Mouse (Mus musculus) neural tube, embryonic 13.5 days (tissue): ENCODE data around the gene Btnl9. TPM values are rescaled to one million over a fixed set of nuclear protein-coding genes. Genes with fewer than 3 reads are reported as not detected.
"Not testable (repeated sequence)": the region's sequence is repeated elsewhere in the genome, so short reads cannot be mapped to it uniquely, and the experiment has no call there.

Source experiments
- ATAC-seq: fragments of 200-750 bp; cut with Nextera tagmentation; 2 replicates; pipeline ENCODE4 v1.8.0; 2017; ENCODE audit warnings: low read depth, mild to moderate bottlenecking, moderate TSS enrichment, moderate library complexity
- H3K27ac ChIP-seq: fragments of 300-500 bp; sonication (generic); replicated peaks from 2 replicates; pipeline ENCODE4 v1.5.1; 2015; ENCODE audit warnings: moderate library complexity, mild to moderate bottlenecking, inconsistent platforms
- H3K27me3 ChIP-seq: fragments of 300-500 bp; sonication (generic); 2 replicates; pipeline ENCODE4 v1.6.1; 2015; ENCODE audit warnings: mild to moderate bottlenecking, inconsistent platforms
- H3K36me3 ChIP-seq: fragments of 300-500 bp; sonication (generic); 2 replicates; pipeline ENCODE4 v1.6.1; 2015; ENCODE audit warnings: mild to moderate bottlenecking, inconsistent platforms
- H3K4me1 ChIP-seq: fragments of 300-500 bp; sonication (generic); replicated peaks from 2 replicates; pipeline ENCODE4 v1.6.1; 2015; ENCODE audit warnings: inconsistent platforms
- H3K4me2 ChIP-seq: fragments of 300-500 bp; sonication (generic); 2 replicates; pipeline ENCODE4 v1.6.1; 2015; ENCODE audit warnings: inconsistent platforms, mild to moderate bottlenecking, moderate library complexity
- H3K4me3 ChIP-seq: fragments of 300-500 bp; sonication (generic); 2 replicates; pipeline ENCODE4 v1.5.1; 2015; ENCODE audit warnings: mild to moderate bottlenecking, inconsistent platforms
- H3K9ac ChIP-seq: fragments of 300-500 bp; sonication (generic); 2 replicates; pipeline ENCODE4 v1.6.1; 2015; ENCODE audit warnings: moderate library complexity, mild to moderate bottlenecking, inconsistent platforms
- H3K9me3 ChIP-seq: fragments of 300-500 bp; sonication (generic); 2 replicates; pipeline ENCODE4 v1.6.1; 2016; ENCODE audit warnings: inconsistent platforms
- WGBS: fragments of 180-500 bp; shearing (Covaris S2); methylation state at CpG from one replicate; pipeline ENCODE4 v1.1.7; 2015; 5-methylcytosine and 5-hydroxymethylcytosine counted together
- polyA plus RNA-seq: library from polyadenylated mRNA; unstranded; fragments of >200 nt; fragmentation: Nextera tagmentation; extraction: Ambion mirVana; gene quantifications from 2 replicates; pipeline ENCODE4 v1.2.1, GENCODE M21; 2015

Btnl9 gene
- polyA plus RNA-seq, 1 experiment from 2014 or later: 0.10 TPM

DNA sequence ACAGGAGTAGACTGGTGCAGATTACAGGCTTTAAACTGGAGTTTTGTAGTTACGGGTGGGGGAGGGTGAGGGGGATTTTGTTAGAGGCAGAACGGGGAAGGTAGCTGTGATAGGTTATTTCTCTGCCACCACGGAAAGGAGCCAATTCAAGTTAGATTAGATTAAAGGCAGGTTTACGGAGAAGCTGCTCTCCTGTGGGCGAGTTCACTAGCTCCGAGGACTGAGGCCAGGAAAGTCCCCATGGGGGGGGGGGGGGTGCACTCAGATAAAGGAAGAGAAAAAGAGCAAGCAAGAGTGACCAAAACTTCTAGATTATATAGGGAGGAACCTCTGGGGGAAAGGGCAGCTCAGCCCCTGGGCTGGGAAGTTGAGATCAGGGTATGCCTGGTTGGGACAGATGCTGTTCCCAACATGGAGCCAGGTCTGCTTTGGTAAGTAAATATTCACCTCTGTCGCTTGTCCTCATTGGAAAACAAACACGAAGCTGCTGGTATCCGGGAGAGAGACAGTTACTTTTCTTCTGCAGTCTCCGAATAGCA, 15.6 kb upstream of the Btnl9 start:
- peak overlapping the region; percentile 96 for H3K4me3 ChIP-seq
- H3K4me1 ChIP-seq: peaks cover 24% of the 10 kb centered on the region
- 4% methylated on average over 10 of the region's 10 CpGs for WGBS
- ATAC-seq: peak; percentile 69
- H3K4me2 ChIP-seq: peak overlapping the region; percentile 83
- no peaks in the 10 kb centered on the region for H3K9me3 ChIP-seq
- H3K27ac ChIP-seq: peak overlapping the region; percentile 99
- peak overlapping the region; percentile 99 for H3K9ac ChIP-seq
- peaks cover 4% of the 10 kb centered on the region for H3K36me3 ChIP-seq
- H3K27me3 ChIP-seq: no peaks in the 10 kb centered on the region

DNA sequence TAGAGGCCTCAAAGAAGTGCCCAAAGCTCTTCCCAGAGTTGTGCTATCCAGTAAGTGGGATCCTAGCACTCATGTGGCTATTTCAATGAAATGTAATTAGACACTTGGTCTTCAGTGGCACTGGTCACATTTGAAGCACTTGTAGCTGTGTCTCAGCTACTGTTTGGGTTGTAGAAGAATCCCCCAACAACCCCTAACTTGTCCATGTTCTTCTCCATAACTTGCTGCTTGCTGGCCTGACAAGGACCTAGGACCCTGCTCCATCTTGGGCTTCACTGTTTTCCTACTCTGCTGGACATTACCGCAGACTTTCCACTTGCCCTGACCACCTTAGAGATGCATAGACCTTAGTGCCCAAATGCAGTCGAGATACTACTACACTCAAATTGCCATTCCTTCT, 15.1 kb upstream of the Btnl9 start:
- no peak for ATAC-seq
- Histone ChIP-seq H3K9ac (peak overlapping the region; percentile 99), H3K4me2 (peak overlapping the region; percentile 83), H3K4me3 (peak overlapping the region; percentile 96), H3K9me3 (no peaks in the 10 kb centered on the region), H3K27me3 (no peaks in the 10 kb centered on the region), H3K27ac (peak overlapping the region; percentile 99; the same call in 1 of the 2 replicates), H3K4me1 (peaks cover 24% of the 10 kb centered on the region), H3K36me3 (no peaks in the 10 kb centered on the region; the same call in 1 of the 2 replicates)
- WGBS: 68% methylated on average over 2 of the region's 2 CpGs

DNA sequence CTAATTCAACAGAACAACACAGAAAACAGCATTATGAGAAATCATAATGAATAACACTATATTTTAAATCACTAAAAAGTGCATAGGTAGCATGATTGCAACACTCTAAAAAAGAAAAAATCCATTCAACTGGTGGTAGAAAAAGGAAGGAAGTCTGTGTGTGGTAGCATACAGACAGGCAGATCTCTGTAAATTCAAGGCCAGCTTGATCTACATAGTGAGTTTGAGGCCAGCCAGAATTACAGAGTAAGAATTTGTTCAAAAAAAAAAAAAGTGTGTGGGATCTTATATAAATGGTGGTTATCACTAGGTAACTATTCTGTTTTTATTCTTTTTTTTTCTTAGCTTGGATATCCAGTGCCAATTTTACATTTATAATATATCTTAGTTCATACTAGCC, 14.2 kb upstream of the Btnl9 start:
- ATAC-seq: no peak
- no peak overlapping the region for H3K4me2 ChIP-seq
- H3K27me3 ChIP-seq: no peaks in the 10 kb centered on the region
- no peak overlapping the region for H3K4me3 ChIP-seq
- no peaks in the 10 kb centered on the region for H3K9me3 ChIP-seq
- no peak overlapping the region for H3K9ac ChIP-seq
- H3K36me3 ChIP-seq: no peaks in the 10 kb centered on the region; the same call in 1 of the 2 replicates
- H3K27ac ChIP-seq: no peak overlapping the region
- peaks cover 24% of the 10 kb centered on the region for H3K4me1 ChIP-seq

DNA sequence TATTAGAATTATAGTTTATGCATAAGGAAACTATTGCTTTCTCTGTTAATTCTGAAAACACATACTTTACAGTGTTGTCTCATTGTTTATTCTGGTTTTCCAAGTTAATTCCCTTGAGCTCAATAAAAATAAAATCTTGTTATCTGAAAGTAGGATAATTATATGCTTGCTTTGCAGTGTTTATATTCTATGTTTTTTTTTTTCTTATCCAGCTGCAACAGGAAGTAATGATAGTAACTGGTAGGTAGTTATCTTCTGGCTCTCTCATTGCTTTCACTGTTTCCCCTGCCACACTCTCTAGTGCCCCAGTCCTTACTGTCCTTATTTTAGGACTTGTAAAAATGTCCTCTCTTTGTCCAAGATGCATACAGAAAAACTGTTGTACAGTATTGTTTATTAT, 13.7 kb upstream of the Btnl9 start:
- no peak overlapping the region for H3K27ac ChIP-seq
- ATAC-seq: no peak
- no peaks in the 10 kb centered on the region for H3K9me3 ChIP-seq
- peaks cover 23% of the 10 kb centered on the region for H3K4me1 ChIP-seq
- H3K27me3 ChIP-seq: no peaks in the 10 kb centered on the region
- no peaks in the 10 kb centered on the region for H3K36me3 ChIP-seq
- no peak overlapping the region for H3K9ac ChIP-seq
- no peak overlapping the region for H3K4me3 ChIP-seq
- no peak overlapping the region for H3K4me2 ChIP-seq

DNA sequence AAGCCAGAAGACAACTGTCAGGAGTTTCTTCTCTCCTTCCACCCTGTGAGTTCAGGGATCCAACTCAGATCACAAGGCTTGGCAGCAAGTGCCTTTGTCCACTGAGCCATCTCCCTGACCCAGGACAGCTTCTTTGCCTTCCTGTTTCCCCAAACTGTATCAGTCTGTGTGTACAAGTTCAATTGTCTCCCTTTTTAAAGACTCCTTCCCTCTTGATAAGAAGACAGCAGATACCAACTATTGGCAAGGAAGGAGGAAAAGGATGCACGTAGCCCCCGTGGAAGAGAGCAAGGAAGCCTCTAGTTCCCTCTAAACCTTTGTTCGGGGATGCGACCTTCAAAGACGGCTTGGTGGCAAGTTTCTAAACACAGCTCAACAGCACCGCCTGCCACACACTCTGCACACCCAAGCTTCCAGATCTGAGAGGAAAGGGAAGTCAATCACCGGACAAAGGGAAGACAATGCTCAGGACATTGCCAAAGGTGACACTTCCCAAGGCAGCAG, 8.9 kb upstream of the Btnl9 start:
- WGBS: 94% methylated on average over 7 of the region's 7 CpGs
- no peak overlapping the region for H3K4me2 ChIP-seq
- H3K4me1 ChIP-seq: no peaks in the 10 kb centered on the region
- no peak overlapping the region for H3K27ac ChIP-seq
- H3K9me3 ChIP-seq: no peaks in the 10 kb centered on the region
- no peak overlapping the region for H3K4me3 ChIP-seq
- H3K27me3 ChIP-seq: no peaks in the 10 kb centered on the region
- no peak overlapping the region for H3K9ac ChIP-seq
- no peak for ATAC-seq
- H3K36me3 ChIP-seq: no peaks in the 10 kb centered on the region

DNA sequence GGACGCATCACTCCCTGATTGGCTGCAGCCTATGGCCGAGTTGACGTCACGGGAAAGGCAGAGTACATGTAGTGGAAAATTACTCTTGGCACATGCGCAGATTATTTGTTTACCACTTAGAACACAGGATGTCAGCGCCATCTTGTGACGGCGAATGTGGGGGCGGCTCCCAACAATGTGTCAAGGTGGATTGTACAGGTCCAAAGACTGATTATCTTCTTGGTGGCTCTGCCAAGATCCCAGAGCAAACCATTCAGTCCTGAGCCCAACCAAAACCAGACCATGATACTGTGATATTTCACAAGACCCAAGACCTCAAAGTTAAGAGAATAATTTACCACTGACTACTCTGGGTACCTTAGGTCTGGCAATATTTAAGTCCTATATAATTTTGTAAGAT, 7.8 kb upstream of the Btnl9 start:
- H3K36me3 ChIP-seq, H3K27ac ChIP-seq, H3K4me1 ChIP-seq, H3K4me2 ChIP-seq, H3K27me3 ChIP-seq, H3K9ac ChIP-seq, H3K9me3 ChIP-seq, ATAC-seq, H3K4me3 ChIP-seq: not testable (repeated sequence)
- WGBS: 96% methylated on average over 9 of the region's 9 CpGs

DNA sequence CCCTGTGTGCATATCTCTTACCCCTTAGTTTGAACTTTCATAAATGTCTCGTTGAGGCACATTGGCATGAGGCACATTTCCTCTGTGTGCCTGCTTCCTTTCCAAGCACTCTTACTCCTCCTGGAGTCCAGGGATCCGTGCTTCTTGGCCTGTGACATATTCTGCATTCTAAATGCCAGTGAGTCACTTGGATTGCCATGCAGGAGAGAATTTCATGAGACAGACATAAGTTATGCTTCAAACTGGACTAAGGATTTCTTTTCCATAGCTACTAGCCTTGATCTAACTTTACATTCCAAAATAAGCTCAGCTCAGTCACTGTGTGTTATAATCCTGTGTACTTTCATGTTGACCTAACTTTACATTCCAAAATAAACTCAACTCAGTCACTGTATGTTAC, 4.1 kb upstream of the Btnl9 start:
- Histone ChIP-seq H3K4me1 (no peaks in the 10 kb centered on the region), H3K27me3 (no peaks in the 10 kb centered on the region), H3K4me3 (no peak overlapping the region), H3K9me3 (no peaks in the 10 kb centered on the region), H3K9ac (no peak overlapping the region), H3K4me2 (no peak overlapping the region), H3K36me3 (no peaks in the 10 kb centered on the region), H3K27ac (no peak overlapping the region)
- ATAC-seq: no peak
- WGBS: 53% methylated on average over 2 of the region's 2 CpGs

DNA sequence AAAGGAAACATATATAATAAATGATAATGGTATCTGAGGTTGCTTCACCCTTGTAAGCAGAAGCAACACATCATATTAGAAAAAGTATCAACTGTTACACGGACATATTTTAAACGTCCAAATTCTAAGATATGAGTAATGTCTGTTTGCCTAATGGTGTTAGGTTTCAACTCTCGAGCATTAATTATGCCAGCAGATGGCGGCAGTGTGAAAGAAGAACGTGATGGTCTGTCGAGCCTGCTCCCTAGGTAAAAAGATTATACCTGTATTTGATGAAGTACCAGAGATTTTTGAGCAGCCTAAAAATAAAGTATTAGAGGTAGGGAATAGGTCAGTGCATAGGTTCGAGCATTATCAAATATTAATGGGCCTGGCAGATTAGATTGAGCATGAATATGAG, 2.8 kb upstream of the Btnl9 start:
- no peak for ATAC-seq
- no peaks in the 10 kb centered on the region for H3K9me3 ChIP-seq
- H3K4me3 ChIP-seq: no peak overlapping the region
- no peak overlapping the region for H3K4me2 ChIP-seq
- no peak overlapping the region for H3K9ac ChIP-seq
- H3K36me3 ChIP-seq: no peaks in the 10 kb centered on the region
- WGBS: 6% methylated on average over 7 of the region's 7 CpGs
- H3K4me1 ChIP-seq: no peaks in the 10 kb centered on the region
- H3K27ac ChIP-seq: no peak overlapping the region
- no peaks in the 10 kb centered on the region for H3K27me3 ChIP-seq

DNA sequence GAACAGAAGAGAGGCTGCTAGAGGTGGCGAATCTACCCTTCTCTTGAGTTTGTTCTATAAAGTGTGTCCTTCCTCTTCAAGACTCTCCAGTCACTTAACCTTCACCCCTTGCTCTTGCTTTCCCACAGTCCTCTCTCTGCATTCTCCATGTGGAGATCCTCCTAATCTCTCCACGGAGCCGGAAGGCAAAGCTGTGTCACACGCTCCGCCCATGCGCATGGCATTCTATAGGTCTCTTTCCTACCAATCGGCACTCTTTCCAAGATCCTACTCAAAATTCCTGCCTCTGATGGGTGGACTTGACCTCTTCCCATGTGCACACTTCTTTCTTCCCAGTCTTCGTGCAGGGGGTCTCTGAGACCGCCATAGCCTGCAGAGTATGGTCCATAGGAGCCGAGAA, 742 bp upstream of the Btnl9 start:
- no peaks in the 10 kb centered on the region for H3K4me1 ChIP-seq

DNA sequence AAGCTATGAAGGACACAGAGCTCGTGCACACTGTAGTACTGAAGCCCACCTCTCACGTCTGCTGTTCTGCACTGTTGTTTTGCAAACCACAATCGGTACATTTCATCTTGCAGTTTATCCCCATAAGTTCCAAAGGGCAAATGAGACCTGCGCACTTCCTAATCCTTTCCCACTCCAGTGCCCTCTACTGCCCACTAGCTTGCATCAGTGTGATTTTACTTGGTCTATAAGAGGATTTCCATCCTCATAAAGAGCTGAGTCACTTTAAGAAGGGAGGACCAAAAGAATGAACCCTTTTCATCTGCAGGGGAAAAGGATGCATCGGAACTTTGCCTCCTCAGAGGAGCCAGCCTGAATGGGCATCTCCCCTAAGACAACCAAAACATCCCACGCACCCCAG, 507 bp downstream of the Btnl9 start:
- H3K27ac ChIP-seq: no peak overlapping the region
- H3K27me3 ChIP-seq: no peaks in the 10 kb centered on the region
- no peak overlapping the region for H3K4me3 ChIP-seq
- H3K9me3 ChIP-seq: no peaks in the 10 kb centered on the region
- no peak overlapping the region for H3K9ac ChIP-seq
- no peaks in the 10 kb centered on the region for H3K36me3 ChIP-seq
- ATAC-seq: no peak
- WGBS: 86% methylated on average over 6 of the region's 6 CpGs
- H3K4me2 ChIP-seq: no peak overlapping the region
- no peaks in the 10 kb centered on the region for H3K4me1 ChIP-seq

More for the DNA sequence above, 742 bp upstream of the Btnl9 start:
- Histone ChIP-seq H3K4me2 (no peak overlapping the region), H3K9me3 (no peaks in the 10 kb centered on the region), H3K9ac (no peak overlapping the region), H3K27me3 (no peaks in the 10 kb centered on the region), H3K4me3 (no peak overlapping the region), H3K36me3 (no peaks in the 10 kb centered on the region), H3K27ac (no peak overlapping the region)
- WGBS: 85% methylated on average over 10 of the region's 10 CpGs
- no peak for ATAC-seq

DNA sequence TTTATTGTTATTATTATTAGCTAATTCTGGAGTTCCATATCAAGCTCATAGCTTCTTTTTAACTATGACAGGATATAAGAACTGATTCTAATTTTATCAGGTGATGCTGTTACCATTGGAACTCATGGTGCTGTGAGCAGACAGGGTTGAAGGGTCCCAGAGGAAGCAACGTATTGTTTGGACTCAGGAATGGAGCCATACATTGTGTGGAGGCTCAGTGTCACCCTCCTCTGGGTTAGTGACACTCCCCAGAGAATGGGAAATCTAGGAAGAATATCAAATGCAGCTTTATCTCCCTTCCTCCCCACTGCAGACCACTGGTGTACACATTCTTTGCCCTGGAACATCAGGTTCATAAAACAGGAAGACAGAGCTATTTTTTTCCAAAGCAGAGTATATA, 3.8 kb downstream of the Btnl9 start:
- H3K4me2 ChIP-seq: no peak overlapping the region
- no peaks in the 10 kb centered on the region for H3K9me3 ChIP-seq
- no peaks in the 10 kb centered on the region for H3K36me3 ChIP-seq
- no peaks in the 10 kb centered on the region for H3K4me1 ChIP-seq
- no peak for ATAC-seq
- no peak overlapping the region for H3K9ac ChIP-seq
- no peaks in the 10 kb centered on the region for H3K27me3 ChIP-seq
- H3K27ac ChIP-seq: no peak overlapping the region
- H3K4me3 ChIP-seq: no peak overlapping the region
- WGBS: 73% methylated on average over 1 of the region's 1 CpGs

DNA sequence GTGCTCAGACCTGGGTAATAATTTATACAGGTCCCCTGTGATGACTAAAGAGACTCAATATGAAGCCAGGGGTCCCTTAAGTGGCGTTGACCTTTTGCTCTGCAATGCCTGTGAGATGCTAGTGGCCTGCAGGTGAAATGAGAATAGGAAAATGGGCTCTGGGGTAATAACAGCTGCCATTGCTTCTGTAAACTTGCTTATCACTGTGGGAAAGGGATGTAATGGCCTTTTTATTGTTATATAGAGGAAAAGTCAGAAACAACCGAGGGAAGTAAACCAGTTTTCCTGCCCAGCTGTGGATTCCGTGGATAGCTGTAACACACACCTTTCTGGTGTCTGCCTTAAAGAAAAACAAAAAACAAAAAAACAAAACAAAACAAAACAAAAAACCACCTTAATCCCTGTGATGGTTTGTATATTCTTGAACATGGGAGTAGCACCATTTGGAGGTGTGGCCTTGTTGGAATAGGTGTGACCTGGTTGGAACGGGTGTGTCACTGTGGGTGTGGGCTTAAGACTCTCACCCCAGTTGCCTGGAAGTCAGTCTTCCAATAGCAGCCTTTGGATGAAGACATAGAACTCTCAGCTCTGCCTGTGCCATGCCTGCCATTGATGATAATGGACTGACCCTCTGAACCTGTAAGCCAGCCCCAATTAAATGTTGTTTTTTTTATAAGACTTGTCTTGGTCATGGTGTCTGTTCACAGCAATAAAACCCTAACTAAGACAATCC, 10.7 kb downstream of the Btnl9 start:
- not testable (repeated sequence) for H3K27ac ChIP-seq, H3K4me2 ChIP-seq, H3K4me3 ChIP-seq, H3K9me3 ChIP-seq, H3K36me3 ChIP-seq, H3K27me3 ChIP-seq, H3K4me1 ChIP-seq, H3K9ac ChIP-seq, ATAC-seq
- 66% methylated on average over 4 of the region's 4 CpGs for WGBS

DNA sequence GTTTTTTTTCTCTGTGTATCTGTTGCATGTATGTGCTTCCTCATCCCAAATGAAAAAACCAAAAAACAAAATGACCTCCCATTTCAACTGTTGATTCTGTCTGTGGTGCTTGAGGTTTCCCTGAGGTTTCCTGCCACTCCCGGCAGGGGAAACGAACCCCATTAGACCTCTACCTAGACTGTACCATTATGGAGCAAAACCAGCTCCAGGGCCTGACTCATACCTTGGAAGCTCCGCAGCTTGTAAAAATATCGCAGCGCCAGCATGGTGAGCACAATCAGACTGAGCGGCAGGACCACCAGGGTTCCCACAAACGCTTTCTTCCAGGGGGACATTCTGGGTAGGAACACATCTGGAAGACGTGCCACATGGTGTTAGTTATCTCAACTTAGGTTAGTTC, 11.6 kb downstream of the Btnl9 start:
- 88% methylated on average over 8 of the region's 8 CpGs for WGBS

More for the DNA sequence above, 11.6 kb downstream of the Btnl9 start:
- Histone ChIP-seq H3K9me3 (no peaks in the 10 kb centered on the region), H3K27ac (no peak overlapping the region), H3K4me3 (no peak overlapping the region), H3K9ac (no peak overlapping the region), H3K27me3 (no peaks in the 10 kb centered on the region), H3K36me3 (no peaks in the 10 kb centered on the region), H3K4me2 (no peak overlapping the region), H3K4me1 (no peaks in the 10 kb centered on the region)
- ATAC-seq: no peak
